Mouse (Mus musculus): ENCODE data around the gene Klrg2. TPM values are rescaled to one million over a fixed set of nuclear protein-coding genes. Genes with fewer than 3 reads are reported as not detected.
A peak's percentile ranks its signal among the peaks of the same experiment; 100 is the strongest.

Gene Klrg2
- polyA plus RNA-seq, 1 experiment from 2014 or later: not detected

DNA sequence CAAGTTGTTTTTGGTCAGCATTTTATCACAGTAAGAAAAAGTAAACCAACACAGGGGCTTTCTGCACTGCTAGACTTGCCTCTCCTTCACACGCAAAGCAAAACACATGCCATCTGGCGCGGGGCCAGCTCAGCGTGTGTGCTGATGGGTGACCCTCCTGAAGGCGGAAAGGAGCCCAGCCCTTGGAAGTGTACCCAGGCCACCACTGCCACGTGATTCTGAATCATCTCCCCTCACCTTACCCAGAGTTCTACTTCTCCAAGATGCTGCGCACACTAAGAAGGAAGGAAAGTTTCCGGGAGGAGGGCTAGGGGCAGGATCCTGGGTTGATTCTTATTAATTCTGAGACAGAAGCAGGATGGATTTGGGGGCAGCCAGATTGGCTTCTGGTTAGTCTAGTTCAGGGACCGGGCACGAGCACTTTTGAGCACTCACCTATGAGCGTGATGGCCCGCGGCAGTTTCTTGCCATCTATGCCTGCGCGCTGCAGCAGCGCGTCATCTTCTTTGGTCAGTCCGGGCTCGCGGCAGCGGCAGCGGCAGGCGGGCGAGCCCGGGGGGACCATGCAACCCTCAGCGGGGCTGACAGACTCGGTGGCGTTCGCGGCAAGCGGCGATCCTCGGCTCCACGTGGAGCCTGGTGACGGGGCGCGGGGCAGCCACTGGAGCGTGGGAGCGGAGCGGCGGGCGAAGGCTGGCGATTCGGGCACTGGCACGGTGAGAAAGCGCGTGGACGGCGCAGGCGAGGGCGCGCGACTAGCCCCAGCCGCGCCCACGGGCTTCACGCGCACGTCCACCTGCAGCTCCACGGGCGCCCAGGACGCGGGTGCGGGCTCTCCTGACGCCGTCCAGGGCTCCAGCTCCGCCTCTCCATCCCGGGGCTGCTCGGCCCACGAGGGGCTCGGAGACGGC lies 846 bp downstream of the Klrg2 start:
- peak overlapping the region; percentile 85 for H3K4me2 ChIP-seq (ENCODE audit: low read depth, low read length)
- peak overlapping the region; percentile 2; the same call in 1 of the 2 replicates for H3K9ac ChIP-seq (replicated peaks)
- 2% methylated on average over 55 of the region's 72 CpGs for WGBS (ENCODE audit: insufficient replicate concordance)
- ATAC-seq (peak; percentile 75), DNase-seq (peak; percentile 58)
- H3K4me1 ChIP-seq (ENCODE audit: insufficient read depth): peaks cover 13% of the 10 kb centered on the region
- H3K9me3 ChIP-seq (ENCODE audit: low read length): no peaks in the 10 kb centered on the region
- no peak for TF ChIP-seq EP300 (IDR thresholded peaks at IDR 0.05; ENCODE audit: low read depth)
- TF ChIP-seq CTCF (IDR thresholded peaks at IDR 0.05; ENCODE audit: low read depth): no peak
- no peaks in the 10 kb centered on the region for H3K36me3 ChIP-seq (replicated peaks; ENCODE audit: insufficient read depth, low read length)
- peaks cover 72% of the 10 kb centered on the region for H3K27me3 ChIP-seq (ENCODE audit: insufficient read depth, low read length)
- H3K4me3 ChIP-seq (ENCODE audit: low read depth, low read length): peak overlapping the region; percentile 58
- no peak overlapping the region for H3K27ac ChIP-seq (ENCODE audit: low read depth)

DNA sequence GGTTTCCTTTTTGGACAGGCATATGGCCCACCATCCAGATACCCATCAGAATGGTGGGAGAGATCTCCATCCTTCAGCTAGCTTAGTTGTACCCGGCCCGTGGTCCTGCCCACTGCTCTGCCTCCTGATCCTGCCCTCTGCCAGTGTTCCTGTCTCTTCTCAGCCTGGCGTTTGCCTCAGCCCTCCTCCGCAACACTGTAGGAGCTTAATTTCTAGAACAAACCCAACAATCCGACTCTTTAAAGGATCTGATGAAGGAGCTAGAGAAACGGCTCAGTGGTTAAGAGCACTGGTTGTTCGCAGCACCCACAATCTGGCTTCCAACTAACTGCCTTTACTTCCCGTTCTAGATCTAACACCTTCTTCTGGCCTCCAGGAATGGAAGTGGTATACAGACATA lies 2.6 kb downstream of the Klrg2 start:
- Histone ChIP-seq H3K9me3 (ENCODE audit: low read length) (no peaks in the 10 kb centered on the region), H3K27ac (ENCODE audit: low read depth) (no peak overlapping the region), H3K4me1 (ENCODE audit: insufficient read depth) (peaks cover 13% of the 10 kb centered on the region), H3K9ac (replicated peaks) (no peak overlapping the region), H3K27me3 (ENCODE audit: insufficient read depth, low read length) (peaks cover 55% of the 10 kb centered on the region), H3K4me2 (ENCODE audit: low read depth, low read length) (no peak overlapping the region), H3K4me3 (ENCODE audit: low read depth, low read length) (no peak overlapping the region), H3K36me3 (replicated peaks; ENCODE audit: insufficient read depth, low read length) (no peaks in the 10 kb centered on the region)
- TF ChIP-seq EP300 (IDR thresholded peaks at IDR 0.05; ENCODE audit: low read depth): no peak
- 75% methylated on average over 8 of the region's 8 CpGs for WGBS (ENCODE audit: insufficient replicate concordance)
- ATAC-seq (no peak), DNase-seq (no peak)

DNA sequence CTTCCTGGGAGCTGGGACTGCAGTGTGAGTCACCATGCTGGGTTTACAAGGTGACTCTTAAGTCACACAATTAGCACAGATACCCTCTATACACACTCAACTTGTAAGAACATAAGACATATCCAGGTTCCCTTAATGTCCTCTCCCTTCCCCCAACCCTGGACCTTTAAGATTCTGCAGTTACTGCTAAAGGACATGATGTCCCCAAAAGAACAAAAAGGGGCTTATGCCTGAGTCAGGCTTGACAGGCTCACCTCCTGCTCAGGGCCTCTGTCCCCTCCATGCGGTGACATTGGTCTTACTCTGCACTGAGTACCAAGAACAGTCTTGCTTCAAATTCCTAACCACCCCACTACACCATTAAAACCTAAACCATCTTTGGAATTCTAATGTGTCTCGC lies 4.2 kb downstream of the Klrg2 start:
- no peak overlapping the region for H3K9ac ChIP-seq (replicated peaks)
- ATAC-seq: no peak
- no peaks in the 10 kb centered on the region for H3K36me3 ChIP-seq (replicated peaks; ENCODE audit: insufficient read depth, low read length)
- WGBS (ENCODE audit: insufficient replicate concordance): 81% methylated on average over 2 of the region's 2 CpGs
- H3K27me3 ChIP-seq (ENCODE audit: insufficient read depth, low read length): peaks cover 43% of the 10 kb centered on the region
- TF ChIP-seq CTCF (IDR thresholded peaks at IDR 0.05; ENCODE audit: low read depth) (no peak), EP300 (IDR thresholded peaks at IDR 0.05; ENCODE audit: low read depth) (no peak)
- DNase-seq: no peak
- H3K4me1 ChIP-seq (ENCODE audit: insufficient read depth): peaks cover 13% of the 10 kb centered on the region
- H3K4me2 ChIP-seq (ENCODE audit: low read depth, low read length): no peak overlapping the region
- H3K27ac ChIP-seq (ENCODE audit: low read depth): no peak overlapping the region
- no peaks in the 10 kb centered on the region for H3K9me3 ChIP-seq (ENCODE audit: low read length)
- no peak overlapping the region for H3K4me3 ChIP-seq (ENCODE audit: low read depth, low read length)

DNA sequence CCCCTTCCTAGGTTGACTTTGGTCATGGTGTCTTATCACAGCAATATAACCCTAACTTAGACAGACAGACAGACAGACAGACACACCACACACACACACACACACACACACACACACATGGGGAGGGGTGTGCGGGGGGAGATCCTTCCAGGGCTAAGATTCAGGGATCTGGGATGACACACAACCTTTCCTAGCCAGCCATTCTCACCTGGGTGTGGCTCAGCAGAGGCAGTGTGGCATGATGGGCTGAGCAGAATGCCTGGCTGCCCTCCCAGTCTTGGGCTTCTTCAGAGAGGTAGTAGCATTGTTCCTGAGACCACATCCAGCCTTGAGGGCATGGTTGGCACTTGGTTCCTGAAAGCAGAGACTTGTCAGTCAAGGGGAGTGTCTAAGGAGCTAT lies 7.5 kb downstream of the Klrg2 start:
- no peak overlapping the region for H3K4me2 ChIP-seq (ENCODE audit: low read depth, low read length)
- H3K9me3 ChIP-seq (ENCODE audit: low read length): no peaks in the 10 kb centered on the region
- no peak overlapping the region for H3K4me3 ChIP-seq (ENCODE audit: low read depth, low read length)
- peaks cover 10% of the 10 kb centered on the region for H3K27me3 ChIP-seq (ENCODE audit: insufficient read depth, low read length)
- no peaks in the 10 kb centered on the region for H3K36me3 ChIP-seq (replicated peaks; ENCODE audit: insufficient read depth, low read length)
- peak; percentile 12 for DNase-seq
- 78% methylated on average over 1 of the region's 1 CpGs for WGBS (ENCODE audit: insufficient replicate concordance)
- H3K4me1 ChIP-seq (ENCODE audit: insufficient read depth): no peaks in the 10 kb centered on the region
- TF ChIP-seq CTCF (IDR thresholded peaks at IDR 0.05; ENCODE audit: low read depth) (no peak), EP300 (IDR thresholded peaks at IDR 0.05; ENCODE audit: low read depth) (no peak)
- no peak for ATAC-seq
- H3K27ac ChIP-seq (ENCODE audit: low read depth): no peak overlapping the region
- no peak overlapping the region for H3K9ac ChIP-seq (replicated peaks)

DNA sequence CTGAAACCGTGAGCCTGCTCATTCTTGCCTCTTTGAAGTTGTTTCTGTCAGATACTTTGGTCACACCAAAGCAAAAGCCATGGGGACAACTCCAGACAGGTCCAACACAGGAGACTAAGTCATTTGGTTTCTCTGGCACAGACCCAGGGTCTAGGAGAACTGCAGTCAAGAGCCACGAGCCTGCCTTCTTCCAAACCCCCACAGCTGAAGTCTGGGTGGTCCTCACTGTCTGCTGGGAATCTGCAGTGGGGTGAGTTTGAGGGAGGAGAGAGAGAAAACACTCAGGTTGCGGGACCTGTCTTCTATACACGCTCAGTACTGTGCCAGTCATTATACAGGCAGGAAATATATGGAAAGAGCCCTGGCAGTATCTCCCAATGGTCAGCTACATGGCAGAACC lies 9.6 kb downstream of the Klrg2 start:
- DNase-seq (no peak), ATAC-seq (no peak)
- no peak overlapping the region for H3K4me2 ChIP-seq (ENCODE audit: low read depth, low read length)
- H3K27me3 ChIP-seq (ENCODE audit: insufficient read depth, low read length): no peaks in the 10 kb centered on the region
- no peaks in the 10 kb centered on the region for H3K36me3 ChIP-seq (replicated peaks; ENCODE audit: insufficient read depth, low read length)
- no peaks in the 10 kb centered on the region for H3K9me3 ChIP-seq (ENCODE audit: low read length)
- H3K9ac ChIP-seq (replicated peaks): no peak overlapping the region
- no peak overlapping the region for H3K4me3 ChIP-seq (ENCODE audit: low read depth, low read length)
- H3K27ac ChIP-seq (ENCODE audit: low read depth): no peak overlapping the region
- TF ChIP-seq CTCF (IDR thresholded peaks at IDR 0.05; ENCODE audit: low read depth): no peak
- TF ChIP-seq EP300 (IDR thresholded peaks at IDR 0.05; ENCODE audit: low read depth): no peak
- no peaks in the 10 kb centered on the region for H3K4me1 ChIP-seq (ENCODE audit: insufficient read depth)
- WGBS (ENCODE audit: insufficient replicate concordance): 91% methylated on average over 4 of the region's 4 CpGs

DNA sequence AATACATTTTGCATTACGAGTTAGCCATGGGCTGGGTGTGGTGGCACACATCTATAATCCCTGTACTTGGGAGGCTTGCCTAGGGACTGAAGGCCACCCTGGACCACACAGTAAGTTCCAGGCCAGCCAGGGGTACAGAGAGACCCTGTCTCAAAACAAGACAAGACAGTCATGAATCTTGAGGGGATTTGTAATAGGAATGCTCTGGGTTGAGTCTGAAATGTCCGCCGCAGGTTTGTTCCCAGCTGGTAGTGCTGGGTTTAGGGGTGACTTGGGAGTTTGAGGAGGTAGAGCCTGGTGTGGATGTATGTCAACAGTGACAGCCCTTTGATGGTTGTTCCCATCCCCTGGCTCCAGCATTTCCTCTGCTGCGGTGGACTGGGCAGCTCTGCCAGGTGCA lies 10.0 kb downstream of the Klrg2 start:
- ATAC-seq (no peak), DNase-seq (no peak)
- 95% methylated on average over 4 of the region's 4 CpGs for WGBS (ENCODE audit: insufficient replicate concordance)
- TF ChIP-seq CTCF (IDR thresholded peaks at IDR 0.05; ENCODE audit: low read depth) (no peak), EP300 (IDR thresholded peaks at IDR 0.05; ENCODE audit: low read depth) (no peak)
- Histone ChIP-seq H3K4me3 (ENCODE audit: low read depth, low read length) (no peak overlapping the region), H3K4me1 (ENCODE audit: insufficient read depth) (no peaks in the 10 kb centered on the region), H3K9me3 (ENCODE audit: low read length) (no peaks in the 10 kb centered on the region), H3K4me2 (ENCODE audit: low read depth, low read length) (no peak overlapping the region), H3K36me3 (replicated peaks; ENCODE audit: insufficient read depth, low read length) (no peaks in the 10 kb centered on the region), H3K27ac (ENCODE audit: low read depth) (no peak overlapping the region), H3K27me3 (ENCODE audit: insufficient read depth, low read length) (no peaks in the 10 kb centered on the region), H3K9ac (replicated peaks) (no peak overlapping the region)
